Mouse (Mus musculus) liver, postnatal 0 days (tissue): ENCODE measurements at regions not wholly inside any gene's neighbourhood (a gene's known extent, or its start where the extent isn't known, plus 50 kb on each side); places are given as distances from the start of the nearest gene placed in this dataset.

Experiments
- CTCF ChIP-seq: sonication (generic); IDR thresholded peaks from 2 replicates; pipeline ENCODE4 v1.5.1; 2016; ENCODE audit warnings: antibody characterized with exemption, low read depth
- EP300 ChIP-seq: IDR thresholded peaks from 2 replicates; pipeline ENCODE4 v1.6.1; 2016; ENCODE audit warnings: antibody characterized with exemption, low read depth, mild to moderate bottlenecking

DNA sequence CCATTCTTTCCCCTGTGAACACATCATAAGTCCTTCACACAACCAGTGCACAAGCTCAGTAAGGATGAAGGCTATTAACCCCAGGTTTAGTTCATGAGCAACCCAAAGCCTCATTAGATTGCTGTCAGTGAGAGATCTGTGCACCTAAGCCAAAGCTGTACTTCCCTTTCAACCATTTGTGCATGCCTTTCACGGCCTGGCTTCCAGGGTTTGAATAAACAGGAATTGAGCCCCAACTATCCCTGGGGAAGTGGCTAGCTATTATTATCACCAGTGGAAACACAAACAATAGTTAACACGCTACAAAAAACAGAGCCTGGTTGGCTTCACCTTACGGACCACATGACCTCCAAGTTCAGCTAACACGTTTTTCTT lies 104.9 kb downstream of the Tmsb4x start:
- TF ChIP-seq CTCF (no peak), EP300 (no peak)
